Mouse (Mus musculus) MEL (cell line): ENCODE measurements around the gene Pigs. TPM values are rescaled to one million over a fixed set of nuclear protein-coding genes. Genes with fewer than 3 reads are reported as not detected.
A peak's percentile ranks its signal among the peaks of the same experiment; 100 is the strongest.

Source experiments
- DNase-seq: peaks from one replicate; pipeline ENCODE4 v3.0.0; 2011; ENCODE audit warnings: low read depth, low spot score
- H3K27ac ChIP-seq: 2 replicates; pipeline ENCODE4 v1.5.1; 2012; ENCODE audit warnings: low read depth, mild to moderate bottlenecking, control low read depth, low read length, moderate library complexity; ENCODE audit not compliant: control insufficient read depth
- H3K27me3 ChIP-seq, 2 experiments: fragments of 150-350 bp in 1 of 2; sonication (generic) in 1 of 2; 2 replicates each; pipeline ENCODE4 v1.6.1; 2012; ENCODE audit warnings: low read length in 2 of 2, mild to moderate bottlenecking in 2 of 2, improper control_type of control experiment in 1 of 2, moderate library complexity in 1 of 2; ENCODE audit not compliant: insufficient read depth in 2 of 2, control insufficient read depth in 1 of 2
- H3K36me3 ChIP-seq, 2 experiments: 2 replicates each; pipeline ENCODE4 v1.6.1; 2012 to 2014; ENCODE audit warnings: low read length in 2 of 2, improper control_type of control experiment in 1 of 2, inconsistent platforms in 1 of 2, mild to moderate bottlenecking in 1 of 2; ENCODE audit not compliant: insufficient read depth in 2 of 2, control insufficient read depth in 1 of 2
- H3K4me1 ChIP-seq, 2 experiments: fragments of 150-350 bp in 1 of 2; sonication (generic) in 1 of 2; 2 replicates each; pipeline ENCODE4 v1.6.1; 2012; ENCODE audit warnings: low read length in 2 of 2, improper control_type of control experiment in 1 of 2, mild to moderate bottlenecking in 1 of 2; ENCODE audit not compliant: insufficient read depth in 2 of 2, control insufficient read depth in 1 of 2
- H3K4me3 ChIP-seq, 2 experiments: fragments of 150-350 bp in 1 of 2; sonication (generic) in 1 of 2; 2 replicates each; pipeline ENCODE4 v1.5.1; 2012; ENCODE audit warnings: low read depth in 2 of 2, low read length in 2 of 2, mild to moderate bottlenecking in 2 of 2, moderate library complexity in 2 of 2, control low read depth in 1 of 2, improper control_type of control experiment in 1 of 2; ENCODE audit not compliant: control insufficient read depth in 1 of 2, insufficient read depth in 1 of 2
- H3K79me2 ChIP-seq: 2 replicates; pipeline ENCODE4 v1.6.1; 2012; ENCODE audit warnings: mild to moderate bottlenecking, low read length, moderate library complexity; ENCODE audit not compliant: control insufficient read depth, poor library complexity, insufficient read depth
- H3K9ac ChIP-seq: 2 replicates; pipeline ENCODE4 v1.6.1; 2012; ENCODE audit warnings: low read depth, mild to moderate bottlenecking, control low read depth, low read length, moderate library complexity; ENCODE audit not compliant: control insufficient read depth, poor library complexity, severe bottlenecking
- H3K9me3 ChIP-seq: fragments of 150-350 bp; sonication (generic); replicated peaks from 2 replicates; pipeline ENCODE4 v1.6.1; 2012; ENCODE audit warnings: mild to moderate bottlenecking, low read length, improper control_type of control experiment, moderate library complexity; ENCODE audit not compliant: insufficient read depth
- CHD1 ChIP-seq: IDR thresholded peaks from 2 replicates; pipeline ENCODE4 v1.6.1; 2012; ENCODE audit warnings: low read depth, mild to moderate bottlenecking, inconsistent platforms, low read length, improper control_type of control experiment
- CHD2 ChIP-seq: IDR thresholded peaks from 2 replicates; pipeline ENCODE4 v1.6.1; 2011; ENCODE audit warnings: low read length, improper control_type of control experiment
- CTCF ChIP-seq, 3 experiments: IDR thresholded peaks in 2 of 3; conservative IDR thresholded peaks in 1 of 3; 2 replicates each; pipeline ENCODE4 v1.5.1; 2011 to 2012; ENCODE audit warnings: low read length in 3 of 3, low read depth in 2 of 3, mild to moderate bottlenecking in 2 of 3, improper control_type of control experiment in 1 of 3, inconsistent platforms in 1 of 3, mixed read lengths in 1 of 3, moderate library complexity in 1 of 3; ENCODE audit not compliant: control insufficient read depth in 1 of 3, insufficient read depth in 1 of 3, poor library complexity in 1 of 3, severe bottlenecking in 1 of 3
- E2F4 ChIP-seq: IDR thresholded peaks from 2 replicates; pipeline ENCODE4 v1.6.1; 2011; ENCODE audit warnings: low read depth, low read length, improper control_type of control experiment, borderline replicate concordance
- ELF1 ChIP-seq: IDR thresholded peaks from 2 replicates; pipeline ENCODE4 v1.6.1; 2014; ENCODE audit warnings: low read depth, mild to moderate bottlenecking, inconsistent platforms, low read length, improper control_type of control experiment, moderate library complexity
- EP300 ChIP-seq, 2 experiments: IDR thresholded peaks; 2 replicates each; pipeline ENCODE4 v1.6.1; 2011; ENCODE audit warnings: improper control_type of control experiment in 2 of 2, low read length in 2 of 2, low read depth in 1 of 2, mild to moderate bottlenecking in 1 of 2
- ETS1 ChIP-seq: IDR thresholded peaks from 2 replicates; pipeline ENCODE4 v1.6.1; 2012; ENCODE audit warnings: low read depth, mild to moderate bottlenecking, inconsistent platforms, low read length, improper control_type of control experiment, moderate library complexity
- GABPA ChIP-seq: IDR thresholded peaks from 2 replicates; pipeline ENCODE4 v1.6.1; 2012; ENCODE audit warnings: low read depth, mild to moderate bottlenecking, inconsistent platforms, low read length, improper control_type of control experiment, moderate library complexity
- GATA1 ChIP-seq: IDR thresholded peaks from 2 replicates; pipeline ENCODE4 v1.6.1; 2011; ENCODE audit warnings: low read depth, low read length, improper control_type of control experiment
- HCFC1 ChIP-seq: IDR thresholded peaks from 2 replicates; pipeline ENCODE4 v1.6.1; 2012; ENCODE audit warnings: low read depth, mild to moderate bottlenecking, inconsistent platforms, low read length, improper control_type of control experiment, moderate library complexity
- JUND ChIP-seq: IDR thresholded peaks from 2 replicates; pipeline ENCODE4 v1.6.1; 2011; ENCODE audit warnings: low read depth, mild to moderate bottlenecking, improper control_type of control experiment, low read length
- KAT2A ChIP-seq: conservative IDR thresholded peaks from 2 replicates; pipeline ENCODE4 v1.6.1; 2012; ENCODE audit warnings: low read depth, low read length, improper control_type of control experiment, inconsistent platforms
- MAFK ChIP-seq: IDR thresholded peaks from 2 replicates; pipeline ENCODE4 v1.6.1; 2011; ENCODE audit warnings: low read depth, mild to moderate bottlenecking, low read length, improper control_type of control experiment, borderline replicate concordance
- MAX ChIP-seq: IDR thresholded peaks from 2 replicates; pipeline ENCODE4 v1.6.1; 2011; ENCODE audit warnings: low read length, improper control_type of control experiment
- MAZ ChIP-seq: IDR thresholded peaks from 2 replicates; pipeline ENCODE4 v1.6.1; 2012; ENCODE audit warnings: low read depth, mild to moderate bottlenecking, inconsistent platforms, low read length, improper control_type of control experiment
- MEF2A ChIP-seq: IDR thresholded peaks from 2 replicates; pipeline ENCODE4 v1.6.1; 2014; ENCODE audit warnings: low read depth, mild to moderate bottlenecking, inconsistent platforms, low read length, improper control_type of control experiment; ENCODE audit not compliant: poor library complexity, insufficient replicate concordance, severe bottlenecking; ENCODE audit errors: extremely low read depth
- MXI1 ChIP-seq: IDR thresholded peaks from 2 replicates; pipeline ENCODE4 v1.6.1; 2011; ENCODE audit warnings: mild to moderate bottlenecking, low read depth, low read length, improper control_type of control experiment
- MYC ChIP-seq: IDR thresholded peaks from 2 replicates; pipeline ENCODE4 v1.6.1; 2011; ENCODE audit warnings: low read depth, mild to moderate bottlenecking, low read length, improper control_type of control experiment, moderate library complexity
- NRF1 ChIP-seq: IDR thresholded peaks from 2 replicates; pipeline ENCODE4 v1.6.1; 2014; ENCODE audit warnings: low read depth, mild to moderate bottlenecking, inconsistent platforms, low read length, improper control_type of control experiment, moderate library complexity; ENCODE audit not compliant: poor library complexity, insufficient read depth, severe bottlenecking
- POLR2A ChIP-seq, 2 experiments: IDR thresholded peaks; 2 replicates each; pipeline ENCODE4 v1.6.1; 2011 to 2012; ENCODE audit warnings: low read length in 2 of 2, mild to moderate bottlenecking in 2 of 2, control low read depth in 1 of 2, improper control_type of control experiment in 1 of 2, low read depth in 1 of 2, moderate library complexity in 1 of 2; ENCODE audit not compliant: control insufficient read depth in 1 of 2, insufficient read depth in 1 of 2, poor library complexity in 1 of 2
- POLR2AphosphoS5 ChIP-seq: IDR thresholded peaks from 2 replicates; pipeline ENCODE4 v1.6.1; 2012; ENCODE audit warnings: low read depth, borderline replicate concordance, mild to moderate bottlenecking, inconsistent platforms, low read length, moderate library complexity, mixed read lengths
- RAD21 ChIP-seq: IDR thresholded peaks from 2 replicates; pipeline ENCODE4 v1.6.1; 2011; ENCODE audit warnings: mild to moderate bottlenecking, low read depth, low read length, improper control_type of control experiment
- RCOR1 ChIP-seq: IDR thresholded peaks from 2 replicates; pipeline ENCODE4 v1.6.1; 2012; ENCODE audit warnings: low read depth, mild to moderate bottlenecking, inconsistent platforms, low read length, improper control_type of control experiment
- SMC3 ChIP-seq: IDR thresholded peaks from 2 replicates; pipeline ENCODE4 v1.6.1; 2011; ENCODE audit warnings: low read depth, low read length, improper control_type of control experiment
- TCF12 ChIP-seq: IDR thresholded peaks from 2 replicates; pipeline ENCODE4 v1.6.1; 2014; ENCODE audit warnings: low read depth, mild to moderate bottlenecking, inconsistent platforms, low read length, improper control_type of control experiment, moderate library complexity
- USF1 ChIP-seq: IDR thresholded peaks from 2 replicates; pipeline ENCODE4 v1.6.1; 2014; ENCODE audit warnings: low read depth, mild to moderate bottlenecking, inconsistent platforms, low read length, improper control_type of control experiment, moderate library complexity
- ZC3H11A ChIP-seq: IDR thresholded peaks from 2 replicates; pipeline ENCODE4 v1.6.1; 2012; ENCODE audit warnings: low read depth, mild to moderate bottlenecking, inconsistent platforms, low read length, improper control_type of control experiment
- ZKSCAN1 ChIP-seq: IDR thresholded peaks from 2 replicates; pipeline ENCODE4 v1.6.1; 2012; ENCODE audit warnings: low read depth, mild to moderate bottlenecking, inconsistent platforms, low read length, improper control_type of control experiment, moderate library complexity
- polyA plus RNA-seq, 2 experiments: library from polyadenylated mRNA; stranded (reverse) in 1 of 2; unstranded in 1 of 2; fragments of >175 nt in 1 of 2; fragments of >200 nt in 1 of 2; gene quantifications; 2 replicates each; pipeline versions ENCODE4 v1.2.1 to v1.2.4; 2012; ENCODE audit warnings: low replicate concordance in 2 of 2, low read depth in 1 of 2; ENCODE audit not compliant: insufficient read length in 2 of 2, insufficient read depth in 1 of 2, missing spikeins in 1 of 2
- total RNA-seq: library from RNA; depleted of rRNA; stranded (reverse); fragments of 300-350 nt; gene quantifications from 2 replicates; pipeline ENCODE4 v1.2.3, GENCODE M21; 2012

Pigs gene
- total and polyA plus RNA-seq, 3 experiments: 28.5 to 97.1 (median 51.2) TPM

DNA sequence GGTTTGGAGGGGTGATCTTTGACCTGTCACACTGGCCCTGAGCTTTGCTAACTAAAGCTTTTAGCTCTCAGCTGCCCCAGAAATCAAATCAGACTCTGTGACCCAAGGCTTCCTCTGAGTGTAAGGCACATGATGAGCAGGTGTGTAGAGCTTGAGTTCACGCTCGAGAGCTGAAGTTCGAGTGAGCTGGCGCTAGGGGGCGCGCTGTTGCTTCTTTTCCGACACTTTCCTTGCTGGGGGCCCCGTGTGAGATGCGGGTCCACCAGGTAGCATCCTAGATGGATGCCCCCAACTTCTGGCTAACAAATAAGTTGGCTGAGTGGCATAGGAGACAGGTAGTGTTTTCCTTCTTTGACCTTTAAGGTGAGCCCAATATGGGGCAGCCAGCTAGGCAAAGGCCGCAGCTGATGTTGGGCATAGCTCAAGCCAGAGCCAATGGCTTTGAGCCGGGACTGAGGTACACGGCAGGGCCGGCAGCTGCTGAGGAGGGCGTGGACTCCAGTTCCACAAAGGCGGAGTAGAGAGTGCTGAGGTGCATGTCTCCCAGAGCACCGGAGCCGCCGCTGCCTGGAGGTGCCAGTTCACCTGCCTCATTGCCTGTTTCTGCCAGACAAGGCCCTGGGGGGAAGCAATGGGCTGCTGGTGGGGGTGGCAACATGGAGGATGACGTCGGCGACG is 30.3 kb downstream of the Pigs start:
- H3K79me2 ChIP-seq: no peaks in the 10 kb centered on the region
- H3K36me3 ChIP-seq: peaks cover 0 to 2% of the 10 kb centered on the region in 2 experiments; a peak in 2 of 4 replicates
- peaks cover 0 to 17% of the 10 kb centered on the region in 2 experiments; a peak in 2 of 4 replicates for H3K4me1 ChIP-seq
- no peak overlapping the region for H3K9ac ChIP-seq
- no peaks in the 10 kb centered on the region for H3K9me3 ChIP-seq
- DNase-seq: peak; percentile 79
- no peak overlapping the region for H3K4me3 ChIP-seq
- H3K27me3 ChIP-seq: no peaks in the 10 kb centered on the region
- peak; percentile 38 for TF ChIP-seq SMC3
- no peak for TF ChIP-seq ZKSCAN1
- no peak for TF ChIP-seq POLR2AphosphoS5
- TF ChIP-seq MXI1: no peak
- peak; percentile 87 to 98 (median 92) for TF ChIP-seq CTCF (IDR thresholded peaks at IDR 0.05 in 2 of 3, conservative IDR thresholded peaks at IDR 0.05 in 1 of 3; ENCODE audit: control insufficient read depth in 1 of 3, insufficient read depth in 1 of 3, low read depth in 2 of 3, low read length in 3 of 3, poor library complexity in 1 of 3, severe bottlenecking in 1 of 3)
- TF ChIP-seq ETS1: no peak
- peak; percentile 36 for TF ChIP-seq RAD21
- 0 out of 2 replicates have a peak, but pooled peaks have one; percentile 27 for TF ChIP-seq MAX
- no peak for TF ChIP-seq POLR2A (IDR thresholded peaks at IDR 0.05; ENCODE audit: control insufficient read depth in 1 of 2, insufficient read depth in 1 of 2, low read depth in 1 of 2, low read length in 2 of 2, poor library complexity in 1 of 2)
- no peak for TF ChIP-seq E2F4
- TF ChIP-seq MAZ: peak; percentile 62; the same call in 1 of the 2 replicates
- TF ChIP-seq MYC: no peak
- TF ChIP-seq, all 39 proteins: peak for 5
- no peak overlapping the region for H3K27ac ChIP-seq

DNA sequence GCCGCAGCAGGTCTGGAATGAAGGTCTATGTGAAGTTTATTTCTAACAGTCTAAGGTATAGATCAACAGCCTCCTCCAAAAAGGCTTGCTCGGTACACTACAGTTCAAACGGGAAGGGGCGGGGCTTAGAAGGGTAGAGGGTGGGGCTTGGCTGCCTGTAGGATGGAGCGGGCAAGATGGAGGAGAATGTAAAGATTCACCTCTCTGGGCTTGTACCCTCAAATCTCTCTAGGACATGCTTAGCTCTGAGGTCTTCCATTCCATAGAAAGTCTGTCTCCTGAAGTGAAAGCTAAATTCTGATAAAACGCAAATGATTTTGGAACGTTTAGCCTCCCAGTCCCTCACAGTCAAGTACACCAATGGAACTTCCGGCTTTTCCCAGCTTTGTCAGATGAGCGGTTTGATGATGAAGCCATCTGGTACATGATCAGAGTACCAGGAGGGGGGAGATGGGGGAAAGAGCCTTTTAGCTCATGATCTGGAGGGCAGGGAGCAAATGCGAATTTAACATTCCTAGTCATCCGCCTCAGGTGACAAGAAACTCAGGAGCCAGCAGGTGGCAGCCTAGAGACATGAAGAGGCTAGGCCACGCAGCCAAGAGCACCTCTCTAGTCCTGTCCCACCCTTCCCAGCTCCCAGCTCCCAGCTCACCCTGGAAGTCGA is 32.0 kb downstream of the Pigs start:
- Histone ChIP-seq H3K9ac (peak overlapping the region; percentile 56), H3K9me3 (no peaks in the 10 kb centered on the region), H3K4me1 (peaks cover 0 to 10% of the 10 kb centered on the region in 2 experiments; a peak in 2 of 4 replicates), H3K27me3 (peaks cover 0 to 2% of the 10 kb centered on the region in 2 experiments; a peak in 2 of 4 replicates), H3K79me2 (no peaks in the 10 kb centered on the region), H3K27ac (no peak overlapping the region), H3K4me3 (peak overlapping the region; percentile 64 to 73), H3K36me3 (no peaks in the 10 kb centered on the region; a peak in 1 of 4 replicates)
- DNase-seq: peak; percentile 94
- TF ChIP-seq POLR2AphosphoS5: no peak
- TF ChIP-seq SMC3: peak; percentile 82
- TF ChIP-seq MEF2A: no peak
- no peak for TF ChIP-seq JUND
- no peak for TF ChIP-seq MYC
- TF ChIP-seq MAFK: no peak
- no peak for TF ChIP-seq GABPA
- no peak for TF ChIP-seq RCOR1
- TF ChIP-seq TCF12: peak; percentile 1; the same call in 1 of the 2 replicates
- no peak for TF ChIP-seq USF1
- no peak for TF ChIP-seq GATA1
- peak; percentile 49 for TF ChIP-seq ZC3H11A
- TF ChIP-seq CTCF (IDR thresholded peaks at IDR 0.05 in 2 of 3, conservative IDR thresholded peaks at IDR 0.05 in 1 of 3; ENCODE audit: control insufficient read depth in 1 of 3, insufficient read depth in 1 of 3, low read depth in 2 of 3, low read length in 3 of 3, poor library complexity in 1 of 3, severe bottlenecking in 1 of 3): peak; percentile 81 to 92 (median 89)
- TF ChIP-seq HCFC1: peak; percentile 54; the same call in 1 of the 2 replicates
- no peak for TF ChIP-seq CHD1
- TF ChIP-seq MAZ: peak; percentile 46; the same call in 1 of the 2 replicates
- TF ChIP-seq EP300 (IDR thresholded peaks at IDR 0.05; ENCODE audit: low read depth in 1 of 2, low read length in 2 of 2): no peak
- TF ChIP-seq KAT2A: no peak
- TF ChIP-seq MXI1: no peak
- peak; percentile 55 for TF ChIP-seq ELF1
- 0 out of 2 replicates have a peak, but pooled peaks have one; percentile 6 for TF ChIP-seq NRF1
- TF ChIP-seq CHD2: no peak
